Mouse (Mus musculus) bone marrow macrophage, adult 2 months (primary cell): ENCODE data around the gene Acy3.

Source experiments
- CTCF ChIP-seq: IDR thresholded peaks from 2 replicates; pipeline ENCODE4 v1.5.1; 2012; ENCODE audit warnings: low read depth, mild to moderate bottlenecking, low read length, moderate library complexity
- POLR2A ChIP-seq: IDR thresholded peaks from 2 replicates; pipeline ENCODE4 v1.6.1; 2012; ENCODE audit warnings: mild to moderate bottlenecking, low read depth, low read length, borderline replicate concordance

- TF ChIP-seq CTCF (no peak), POLR2A (no peak)
Observed at GRCm38 (mm10) chr19:3951461-3951860, 34.9 kb upstream of the Acy3 start.
